Mouse (Mus musculus): ENCODE results near the gene Frrs1l. TPM values are rescaled to one million over a fixed set of nuclear protein-coding genes. Genes with fewer than 3 reads are reported as not detected.

The Frrs1l gene
- total RNA-seq (2021) (under 1 TPM; 0.55 to 0.63 TPM), polyA plus RNA-seq (2012; rRNA removed) (0.04 and 0.10 TPM in 2 replicates)
- long read RNA-seq: 0 reads

DNA sequence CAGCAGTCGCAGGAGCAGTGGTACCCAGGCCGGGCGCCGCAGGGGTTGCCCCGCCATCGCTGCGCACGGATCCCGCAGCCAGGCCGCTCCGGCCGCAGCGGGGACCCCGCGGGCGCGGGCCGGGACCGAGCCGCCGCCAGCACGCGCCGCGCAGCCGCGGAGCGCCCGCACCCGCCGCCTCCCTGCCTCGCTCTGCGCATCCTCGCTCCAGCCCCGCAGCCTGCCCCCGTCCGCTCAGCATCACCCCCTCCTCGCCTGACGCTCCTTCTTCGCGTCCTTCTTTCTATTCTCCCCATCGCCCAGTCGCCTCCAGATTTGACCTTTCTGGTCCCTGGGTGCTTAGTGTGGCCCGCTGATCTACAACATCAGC is at the start of gene Frrs1l:
Frrs1l (minus strand) TSS at position 177 of the 370 bp plus-strand sequence.
- peak; percentile 15 for DNase-seq

DNA sequence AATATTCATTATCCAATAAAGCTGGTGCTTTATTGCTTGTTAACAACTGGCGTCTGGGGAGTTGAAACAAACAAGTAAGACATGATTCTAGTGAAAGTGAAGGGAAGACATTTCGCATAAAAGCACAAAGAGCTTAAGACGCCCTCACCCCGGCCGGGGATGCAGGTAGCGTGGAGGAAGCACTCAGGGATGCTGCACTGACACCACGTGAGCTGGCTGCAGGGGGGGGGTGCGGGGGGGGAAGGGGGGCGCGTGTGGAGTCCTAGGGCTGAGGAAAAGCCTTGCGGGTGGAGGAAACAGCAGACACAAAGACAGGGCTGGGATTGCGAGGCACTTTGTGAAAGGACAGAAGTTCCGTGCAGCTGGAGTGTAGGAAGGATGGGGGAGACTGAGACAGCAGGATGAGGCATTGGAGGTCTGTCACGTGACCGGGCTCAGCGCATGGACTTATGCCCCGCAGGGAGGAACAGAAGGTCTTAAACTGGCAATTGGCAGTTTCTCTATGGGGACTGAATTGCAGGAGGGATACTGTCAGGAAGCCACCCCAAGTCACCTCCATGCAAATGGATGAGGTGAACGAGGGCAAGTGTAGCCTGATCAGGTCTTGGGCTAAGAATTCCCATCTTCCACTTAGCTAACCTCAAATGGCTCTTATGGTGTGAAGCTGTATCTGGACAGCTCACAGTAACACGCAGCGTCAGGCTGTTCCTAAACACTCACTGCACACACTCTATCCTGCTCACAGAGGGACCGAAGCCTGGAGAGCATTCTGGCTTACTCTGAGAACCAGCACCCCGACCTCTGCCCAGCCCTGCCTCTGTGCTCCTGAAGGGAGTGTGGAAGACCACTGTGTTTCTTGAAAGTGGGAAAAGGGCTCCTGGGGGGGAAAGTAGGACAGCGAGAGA is 49.2 kb upstream of the Frrs1l start:
- DNase-seq: no peak

DNA sequence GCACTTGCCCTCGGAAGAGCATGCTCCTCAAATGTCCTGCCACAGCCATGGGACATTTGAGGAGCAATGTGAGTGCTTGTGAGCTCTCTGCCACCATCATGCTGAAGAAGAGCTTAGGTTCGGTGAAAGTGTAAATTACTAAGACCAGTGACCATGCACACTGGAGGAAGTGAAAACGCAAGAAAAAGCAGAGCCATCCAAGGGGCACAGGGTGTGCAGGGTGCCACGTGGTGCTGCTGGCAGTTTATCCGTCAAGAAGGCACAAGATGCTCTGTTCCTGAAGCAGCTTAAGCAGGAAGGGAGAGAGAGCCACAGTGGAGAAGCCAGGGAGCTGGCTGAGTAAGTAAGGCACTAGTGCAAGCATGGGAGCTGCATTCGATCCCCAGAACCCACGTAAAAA is 47.4 kb upstream of the Frrs1l start:
- DNase-seq: no peak

DNA sequence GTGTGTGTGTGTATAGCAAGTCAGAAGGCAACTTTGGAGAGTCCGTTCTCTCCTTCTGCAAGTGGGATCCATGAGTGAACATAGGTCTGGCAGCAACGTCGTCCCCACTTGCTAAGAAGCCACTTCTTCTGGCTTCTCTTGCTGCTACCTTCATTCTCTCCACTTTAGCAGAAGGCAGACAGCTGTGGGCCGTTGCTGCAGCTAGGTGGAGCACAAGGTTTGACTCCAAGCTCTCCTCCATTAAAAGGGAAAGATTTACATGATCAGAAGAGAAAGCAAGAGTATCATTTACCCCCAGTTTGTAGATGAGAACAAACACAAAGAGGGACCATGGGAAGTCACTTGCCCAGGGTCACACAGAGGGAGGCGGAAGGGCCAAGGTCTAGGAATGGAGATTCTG is 44.0 kb upstream of the Frrs1l start:
- no peak for DNase-seq

DNA sequence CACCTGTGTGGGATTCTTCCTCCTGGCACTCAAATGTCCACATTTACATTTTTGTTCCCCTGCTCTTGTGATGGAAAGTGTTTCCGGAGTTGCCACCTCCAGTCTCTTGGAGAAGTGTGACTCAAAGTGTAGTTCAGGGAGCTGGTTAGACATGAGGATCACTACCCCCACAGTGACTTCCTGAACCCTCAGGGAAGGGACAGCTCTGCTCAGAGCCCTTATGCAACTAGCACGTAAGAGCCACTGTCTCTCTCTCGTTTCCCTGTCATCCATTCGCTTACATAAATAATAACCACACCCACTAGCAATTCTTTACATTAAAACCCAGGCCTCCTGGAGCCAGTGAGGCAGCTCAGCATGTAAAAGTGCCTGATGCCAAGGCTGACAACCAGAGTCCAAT is 41.2 kb upstream of the Frrs1l start:
- DNase-seq: no peak

DNA sequence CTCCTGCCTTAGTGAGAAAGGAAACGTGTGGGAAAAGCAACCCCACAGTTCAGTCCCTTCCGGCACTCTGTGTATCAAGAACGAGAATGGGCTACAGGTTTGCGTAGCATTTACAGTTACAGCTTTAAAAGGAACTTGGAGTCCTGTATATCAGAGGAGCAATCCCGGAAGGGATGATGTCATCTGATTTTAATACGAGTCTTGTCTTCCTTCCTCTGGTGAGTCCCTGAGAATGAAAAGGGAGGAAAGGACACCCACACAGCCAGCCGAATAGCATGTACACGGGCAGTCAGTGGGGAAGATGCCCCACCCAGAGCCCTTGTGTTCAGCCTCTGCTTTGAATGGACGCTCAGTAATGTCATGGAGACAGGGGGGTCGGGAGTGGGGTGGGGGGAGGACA is 37.8 kb upstream of the Frrs1l start:
- DNase-seq: no peak

DNA sequence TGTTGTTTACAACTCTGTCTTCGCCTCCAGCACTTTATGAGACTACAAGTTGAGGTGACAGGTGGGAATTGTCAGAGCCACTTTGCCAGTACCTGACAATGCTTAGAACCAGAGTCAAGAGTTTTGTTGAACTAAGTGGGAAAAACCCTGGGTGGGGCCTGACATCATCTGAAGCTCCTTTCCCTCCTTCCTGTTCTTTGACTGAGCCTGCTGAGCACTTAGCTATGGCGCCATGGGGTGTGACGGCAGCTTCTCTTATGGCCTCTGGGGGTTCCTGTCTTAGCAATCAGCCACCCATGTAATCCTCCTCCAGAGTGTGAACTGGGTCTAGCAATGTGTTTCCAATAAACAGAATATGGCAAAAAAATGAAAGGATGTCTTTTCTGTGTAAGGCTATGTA is 33.3 kb upstream of the Frrs1l start:
- DNase-seq: no peak

DNA sequence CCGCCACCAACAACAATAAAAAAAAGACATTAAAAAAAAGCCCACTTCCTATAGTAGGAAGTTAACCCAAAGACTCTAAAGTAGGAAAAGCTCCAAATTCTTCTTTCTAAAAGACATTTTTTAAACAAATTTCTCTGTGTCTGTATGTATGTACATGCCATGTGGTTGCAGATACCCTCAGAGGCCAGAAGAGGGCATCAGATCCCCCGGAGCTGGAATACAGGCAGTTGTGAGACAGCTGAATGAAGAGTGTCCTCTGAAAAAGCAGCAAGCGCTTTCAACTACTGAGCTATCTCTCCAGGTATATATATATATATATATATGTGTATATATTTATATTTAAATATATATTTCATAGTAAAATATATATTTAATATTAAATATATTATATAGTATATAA is 31.1 kb upstream of the Frrs1l start:
- DNase-seq: no peak

DNA sequence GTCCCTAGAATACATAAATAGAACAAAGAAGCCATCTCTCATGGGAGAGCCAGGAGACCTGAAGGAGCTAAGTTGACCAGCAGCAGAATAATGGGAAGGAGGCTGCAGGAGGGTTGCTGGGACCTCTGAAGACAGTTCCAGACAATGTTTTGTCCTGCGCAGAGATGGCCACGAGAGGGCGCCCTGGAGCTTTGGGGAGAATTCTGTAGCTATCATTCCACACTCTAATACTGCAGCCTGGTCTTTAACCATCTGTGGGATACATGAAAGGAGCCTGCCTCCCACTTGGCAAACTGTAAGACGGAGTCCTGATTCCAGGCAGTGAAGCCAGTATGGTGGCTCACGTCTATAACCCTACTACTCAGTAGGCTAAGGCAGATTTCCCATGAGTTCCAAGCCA is 27.0 kb upstream of the Frrs1l start:
- peak; percentile 67 for DNase-seq

DNA sequence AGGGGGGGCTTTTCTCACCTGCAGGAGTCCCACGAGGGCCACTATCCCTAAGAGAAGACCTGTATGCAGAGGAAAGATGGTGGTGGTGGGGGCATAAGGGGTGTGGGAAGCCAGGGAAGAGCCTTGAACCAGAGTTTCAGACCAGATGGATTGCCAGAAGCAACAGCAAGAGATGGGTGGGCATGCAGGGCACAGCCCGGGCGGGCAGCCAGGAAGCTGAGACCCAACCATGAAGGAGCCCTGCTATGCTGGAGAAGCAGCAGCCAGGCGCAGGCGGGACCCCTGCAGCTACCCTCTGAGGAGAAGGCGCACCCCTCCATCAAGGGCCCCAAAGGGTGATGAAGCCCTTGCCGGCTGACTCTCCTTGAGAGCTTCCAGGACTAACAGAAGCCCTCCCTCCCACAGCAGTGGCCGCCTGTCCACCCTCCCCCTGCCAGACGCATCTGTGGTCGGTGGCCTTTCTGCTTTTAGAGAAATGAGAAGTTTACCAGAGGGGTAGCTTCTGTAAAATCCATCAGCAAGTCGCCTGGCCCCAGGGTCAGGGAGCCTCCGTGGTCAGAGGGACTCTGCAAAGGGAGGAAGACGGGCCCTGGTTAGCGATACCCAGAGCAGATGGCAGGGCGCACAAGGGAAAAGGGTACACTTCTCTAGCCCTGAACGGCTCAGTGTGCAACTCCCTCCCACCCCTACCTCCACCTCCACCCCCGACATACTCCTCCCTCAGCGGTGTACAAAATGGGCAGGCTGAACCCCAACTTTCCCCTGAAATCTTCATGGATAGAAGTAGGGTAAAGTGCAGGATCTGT is 26.4 kb upstream of the Frrs1l start:
- no peak for DNase-seq

DNA sequence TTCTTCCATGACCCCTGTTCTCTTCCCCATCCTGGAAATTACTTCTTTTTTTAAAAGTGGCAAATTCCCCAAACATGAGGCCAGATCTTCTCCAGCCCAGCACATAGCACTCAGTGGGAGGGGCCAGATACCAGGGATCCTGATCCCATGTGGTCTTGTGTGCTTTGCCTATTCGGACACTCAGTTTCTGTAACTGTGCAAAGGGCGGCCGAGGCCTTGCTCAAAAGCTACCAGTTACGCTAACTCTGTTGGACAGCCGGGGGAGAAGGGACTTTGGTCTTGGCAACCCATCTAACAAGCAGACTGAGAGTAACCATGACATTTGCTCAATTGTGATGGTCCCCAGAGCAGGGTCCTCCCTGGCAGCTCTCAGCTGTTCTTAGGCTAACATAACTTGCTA is 24.8 kb upstream of the Frrs1l start:
- no peak for DNase-seq

DNA sequence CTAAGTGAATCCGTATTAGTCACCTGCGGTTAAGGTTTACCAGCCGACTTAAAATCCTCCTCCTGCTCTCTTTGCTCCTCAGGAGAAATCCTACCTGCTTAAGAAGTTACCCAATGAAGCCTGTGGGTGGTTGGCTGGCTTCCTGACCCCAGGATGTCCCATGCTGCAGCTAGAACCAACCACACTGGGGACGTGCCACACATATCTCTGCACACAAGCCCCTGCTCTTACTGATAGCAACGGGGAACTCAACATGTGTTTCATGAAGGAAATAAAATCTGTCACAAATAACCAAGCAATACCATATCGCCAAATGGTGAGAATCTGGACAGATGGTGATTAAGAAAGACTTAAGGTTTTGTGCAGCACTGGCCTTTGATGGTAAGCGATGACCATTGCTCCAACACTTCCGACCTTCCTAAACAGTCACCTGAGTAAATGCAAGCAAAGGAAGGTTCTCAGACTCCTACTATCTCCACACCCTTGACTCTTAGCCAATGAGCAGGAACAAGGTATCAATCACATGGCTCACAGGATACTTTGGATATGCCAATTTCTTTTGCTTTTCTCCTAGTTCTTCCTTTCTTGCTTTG is 21.4 kb upstream of the Frrs1l start:
- DNase-seq: no peak

DNA sequence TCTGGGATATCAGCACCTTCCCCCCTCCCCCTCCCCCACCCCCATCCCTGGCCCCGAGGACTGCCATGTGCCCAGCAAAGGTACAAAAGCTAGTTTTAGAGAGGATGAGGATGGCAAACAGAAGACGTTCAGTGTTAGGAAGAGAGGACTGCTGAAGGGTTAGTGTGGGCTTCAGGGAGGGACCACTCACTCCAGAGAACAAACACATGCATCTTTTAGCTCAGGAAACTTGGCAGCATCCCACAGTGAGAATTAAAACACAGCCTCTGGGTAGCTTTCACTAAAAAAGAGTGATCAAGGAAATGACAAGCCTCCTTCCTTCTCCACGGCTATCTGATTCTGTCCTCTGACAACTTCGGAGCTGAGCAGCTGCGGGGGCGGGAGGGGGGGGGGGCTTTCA is 20.7 kb upstream of the Frrs1l start:
- DNase-seq: no peak

DNA sequence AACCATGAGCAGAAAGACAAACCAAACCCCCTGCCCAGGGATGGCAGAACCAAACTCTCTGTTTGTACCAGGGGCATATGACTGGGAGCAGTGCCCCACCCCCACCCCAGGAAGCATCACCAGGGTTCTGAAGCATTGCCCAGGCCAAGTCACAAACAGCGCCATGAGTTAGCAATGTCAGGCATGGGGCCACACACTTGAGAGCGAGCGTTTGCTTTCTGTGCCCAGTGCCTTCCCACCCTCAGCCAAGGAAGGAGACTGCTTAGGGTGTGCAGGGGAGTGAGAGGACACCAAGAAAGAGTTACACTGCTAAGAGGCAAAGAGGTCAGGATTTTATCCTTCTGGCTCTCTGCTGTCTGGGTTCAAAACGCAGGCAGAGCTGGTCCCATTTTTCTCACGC is 20.2 kb upstream of the Frrs1l start:
- no peak for DNase-seq

DNA sequence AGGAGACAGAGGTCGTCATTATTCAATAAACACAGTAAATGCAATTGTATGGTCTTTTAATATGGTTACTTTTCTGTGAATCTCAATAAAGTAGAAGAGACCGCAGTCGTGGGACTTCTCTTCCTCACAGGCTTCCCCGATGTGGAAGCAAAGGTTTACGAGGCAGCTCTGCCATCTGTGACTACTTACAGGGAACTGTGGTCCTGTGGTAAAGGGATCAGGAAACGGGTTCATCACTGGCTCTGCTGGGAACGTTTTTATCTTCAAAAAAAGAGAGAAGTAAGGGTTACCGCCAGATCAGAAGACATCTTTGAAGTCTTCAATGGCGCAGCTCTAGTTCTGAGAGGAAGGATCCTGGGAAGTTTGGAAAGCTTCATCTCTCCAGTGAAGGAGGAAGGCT is 17.5 kb upstream of the Frrs1l start:
- DNase-seq: no peak

DNA sequence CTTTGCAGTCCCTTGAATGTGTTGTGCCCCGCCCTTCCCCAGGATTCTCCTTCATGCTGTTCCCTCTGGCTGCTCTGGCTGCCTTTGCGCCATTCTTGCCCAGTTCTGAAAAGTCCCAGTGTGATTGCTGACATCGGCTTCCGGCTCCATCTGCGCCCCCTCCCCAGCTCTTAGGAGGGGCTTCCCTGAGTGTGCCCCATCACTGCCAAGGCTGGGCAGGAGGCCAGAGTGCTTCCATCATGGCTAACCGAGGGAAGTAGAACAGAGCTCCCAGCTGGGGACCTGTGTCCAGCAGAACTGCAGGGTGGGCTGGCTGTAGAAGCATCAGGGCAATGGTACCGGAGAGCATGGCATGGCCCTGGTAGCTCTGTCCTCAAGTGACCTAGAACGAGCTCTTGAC is 14.8 kb upstream of the Frrs1l start:
- DNase-seq: no peak

DNA sequence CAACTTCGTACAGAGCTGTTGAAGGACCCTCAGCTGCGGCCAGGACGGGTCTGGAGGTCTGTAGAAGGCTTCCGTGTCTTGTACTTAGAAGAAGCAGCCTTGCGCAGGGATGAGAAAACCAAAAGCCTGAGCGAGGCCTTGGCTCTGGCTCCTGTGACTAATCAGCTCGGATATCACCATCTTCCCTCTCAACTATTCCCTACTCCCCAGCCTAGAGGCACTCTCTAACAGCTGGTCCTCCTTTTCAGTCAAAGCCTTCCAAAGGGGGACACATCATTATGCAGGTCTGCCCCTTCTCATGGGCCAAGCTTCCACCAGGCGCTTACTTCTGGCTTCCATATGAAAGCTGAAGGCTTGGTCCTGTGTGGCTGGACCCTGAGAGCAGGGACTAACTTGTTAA is 13.7 kb upstream of the Frrs1l start:
- DNase-seq: no peak

DNA sequence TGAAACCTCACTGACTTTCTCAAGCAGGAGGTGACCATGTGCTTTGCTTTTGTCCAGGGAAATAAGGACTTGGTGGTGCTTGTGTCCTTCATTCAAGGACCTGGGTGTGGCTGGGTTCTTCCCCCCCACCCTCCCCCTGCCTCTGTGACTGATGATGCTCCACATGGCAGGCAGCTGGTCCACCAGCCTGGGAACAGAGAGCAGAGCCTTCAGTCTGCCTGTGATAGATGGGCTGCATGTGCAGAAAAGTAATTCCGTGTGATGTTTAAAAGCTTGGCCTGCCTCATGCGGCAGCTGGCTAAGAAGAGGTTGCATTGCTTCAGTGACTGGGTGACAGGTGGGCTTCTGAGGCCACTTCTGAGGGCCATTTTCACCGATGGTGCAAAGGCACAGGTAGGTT is 12.6 kb upstream of the Frrs1l start:
- DNase-seq: no peak

DNA sequence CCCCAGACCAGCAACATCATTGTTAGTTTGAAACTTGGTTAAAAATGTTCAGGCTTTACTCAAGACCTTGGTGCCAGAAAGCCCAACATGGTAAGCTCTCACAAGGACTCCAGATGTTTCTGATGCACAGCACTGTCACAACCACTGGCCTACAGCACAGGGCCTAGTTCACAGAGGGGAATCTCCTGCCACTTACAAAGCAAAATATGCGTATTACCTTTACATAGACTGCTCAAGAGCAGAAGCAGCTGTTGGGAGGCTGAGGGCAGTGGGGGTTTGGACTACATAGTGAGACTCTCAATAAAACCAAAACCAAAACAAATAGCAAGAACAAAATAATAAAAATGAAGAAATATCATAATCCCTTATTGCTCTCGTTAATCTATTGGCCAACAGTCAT is 11.2 kb upstream of the Frrs1l start:
- DNase-seq: no peak

DNA sequence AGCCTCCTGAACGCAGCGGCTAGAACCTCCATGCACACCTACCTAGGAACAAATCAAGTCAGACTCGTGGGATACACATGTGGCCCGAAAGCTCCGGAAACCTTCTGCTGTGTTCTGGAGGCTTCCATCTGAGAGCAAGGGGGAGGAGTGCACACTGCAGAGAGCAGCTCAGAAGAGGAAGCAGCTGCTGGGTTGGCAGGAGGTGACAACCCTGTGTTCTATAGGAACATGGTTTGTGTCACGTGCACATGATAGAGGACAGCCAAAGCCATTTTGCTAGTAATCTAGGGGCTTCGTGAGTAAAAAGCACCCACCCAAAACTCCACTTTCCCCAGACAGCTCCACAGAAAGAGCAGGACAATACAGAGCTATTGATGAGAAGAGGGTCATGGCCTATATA is 3.1 kb upstream of the Frrs1l start:
- no peak for DNase-seq

DNA sequence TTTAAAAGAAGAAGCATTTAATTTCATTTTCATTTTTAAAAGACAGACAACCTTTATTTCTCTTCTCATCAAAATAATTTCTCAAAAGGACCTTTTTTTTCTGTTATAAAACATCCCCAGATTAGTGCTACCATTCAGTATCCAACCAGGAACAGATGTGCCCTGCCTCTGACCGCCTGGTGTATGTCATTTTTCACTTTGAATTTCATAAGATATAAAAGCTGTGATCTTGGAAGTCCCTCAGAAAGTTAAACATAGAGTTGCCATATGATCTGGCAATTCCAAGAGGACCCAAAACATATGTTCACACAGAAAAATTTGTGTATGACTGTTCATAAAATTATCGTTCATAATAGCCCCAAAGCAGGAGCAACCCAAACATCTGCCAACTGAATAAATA is 1.8 kb upstream of the Frrs1l start:
- DNase-seq: no peak

DNA sequence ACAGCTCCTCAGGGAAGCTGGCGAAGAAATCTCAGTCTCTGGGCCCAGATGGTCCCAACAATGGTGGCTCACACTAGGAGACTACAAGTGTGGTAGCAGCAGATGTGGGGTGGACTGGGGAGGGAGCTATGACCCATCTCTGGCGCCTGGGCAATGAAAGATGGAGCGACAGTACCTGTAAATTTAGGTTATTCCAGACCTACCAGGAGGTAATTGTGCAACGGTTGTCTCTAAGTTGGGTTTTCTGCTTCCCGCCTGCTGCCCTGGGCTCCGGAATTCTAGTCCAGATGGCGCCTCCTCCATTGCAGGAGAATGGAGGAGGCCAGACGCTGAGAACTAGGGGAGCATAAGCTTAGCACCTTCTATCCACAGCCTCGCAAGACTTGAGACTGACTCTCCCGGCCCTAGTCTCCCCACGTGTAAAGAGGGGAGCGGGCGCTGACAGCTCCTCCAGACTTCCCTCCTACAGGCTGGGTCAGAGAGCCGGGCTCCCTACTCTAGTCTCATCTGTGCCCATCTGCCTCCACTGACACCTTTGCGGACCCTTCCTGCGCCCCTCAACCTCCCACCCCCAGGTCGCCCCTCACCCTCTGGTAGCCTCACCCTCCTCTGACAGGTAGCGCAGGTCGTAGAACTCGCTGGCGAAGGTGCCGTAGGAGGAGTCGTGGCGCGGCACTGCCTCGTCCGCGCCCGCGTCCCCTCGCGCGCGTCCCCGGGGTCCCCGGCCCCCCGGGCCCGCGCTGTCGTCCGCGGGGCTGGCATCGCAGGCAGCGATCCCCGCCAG is 568 bp downstream of the Frrs1l start:
- no peak for DNase-seq
